In the genomic region with DNA sequence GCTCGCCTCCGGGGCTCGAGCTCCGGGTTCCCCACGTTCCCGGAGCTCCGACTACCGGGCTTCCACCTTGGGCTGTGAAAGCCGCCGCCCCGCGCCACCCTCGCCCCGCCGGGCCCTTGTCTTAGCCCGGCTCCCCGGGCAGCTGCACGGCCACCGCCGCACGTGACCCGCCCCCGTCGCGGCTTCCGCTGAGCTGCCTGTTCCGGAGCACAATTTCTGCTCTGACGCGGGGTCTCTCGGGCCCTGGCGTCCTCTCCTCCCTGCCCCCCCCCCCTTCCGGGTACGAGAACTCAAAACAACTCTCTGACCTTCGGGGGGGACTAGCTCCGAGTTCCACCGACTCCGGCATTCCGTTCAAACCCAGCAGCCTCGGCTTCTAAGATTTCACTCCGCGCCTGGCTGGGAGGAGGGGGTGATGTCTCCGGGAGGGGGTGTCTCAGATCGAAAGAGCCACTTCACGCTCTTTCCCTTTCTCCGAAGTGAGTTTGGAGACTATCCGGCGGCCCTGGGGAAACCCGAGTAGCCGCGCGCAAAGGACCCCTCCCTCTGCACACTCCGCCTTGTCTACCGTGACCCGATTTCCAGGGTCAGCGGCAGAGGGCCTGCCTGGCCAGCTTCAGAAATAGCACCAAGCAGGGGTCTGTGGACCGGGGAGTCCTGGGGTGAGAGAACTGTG, we compare ENCODE assay signal across 8 mouse cellular contexts. TPM values are rescaled to one million over a fixed set of nuclear protein-coding genes. Genes with fewer than 3 reads are reported as not detected.
DNase-seq lines count a peak whose midpoint lies in the region; ATAC-seq and TF ChIP-seq lines count a peak whose summit lies in the region.

A gene (minus strand): TSS at position 375 of the 676 bp plus-strand sequence.

- intact Hi-C loops in heart, postnatal 25 days (cut with DNase I) = loop anchor here (5.0 to 10.0 kb wide), 3 partner anchors 92 to 525 kb away; no protein-coding TSS in a partner anchor

- TF ChIP-seq CTCF in C2C12 (IDR thresholded peaks at IDR 0.05; ENCODE audit: control insufficient read depth, insufficient read depth, insufficient read length) = no peak
- TF ChIP-seq CTCF in lung, postnatal 0 days (IDR thresholded peaks at IDR 0.05) = peak; percentile 15
- no peak for TF ChIP-seq CTCF in olfactory bulb, adult 2 months (IDR thresholded peaks at IDR 0.05; ENCODE audit: insufficient read depth, low read depth, low read length)

- H3K4me3 ChIP-seq in C2C12 (ENCODE audit: insufficient read depth, poor library complexity, severe bottlenecking) = no peak within 1 kb of the TSS
- peak within 1 kb of the TSS; percentile 45 for H3K4me3 ChIP-seq in forebrain, embryonic 12.5 days (replicated peaks)
- peak within 1 kb of the TSS; percentile 35 for H3K4me3 ChIP-seq in lung, postnatal 0 days (ENCODE audit: low read depth, low read length)
- peak within 1 kb of the TSS; percentile 63 for H3K4me3 ChIP-seq in olfactory bulb, adult 2 months (ENCODE audit: insufficient read depth, low read depth, low read length)

- peak; percentile 7 for ATAC-seq in activated CD4-positive, CD25-positive, alpha-beta regulatory T cell, adult 4 months
- peak; percentile 31; the same call in 1 of the 2 replicates for ATAC-seq in forebrain, embryonic 12.5 days (ENCODE audit: low FRiP score)
- peak; percentile 56 for ATAC-seq in lung, postnatal 0 days

- peak within 1 kb of the TSS; percentile 62 for H3K4me2 ChIP-seq in forebrain, embryonic 12.5 days
- H3K4me2 ChIP-seq in lung, postnatal 0 days (replicated peaks; ENCODE audit: low read depth, low read length) = peak within 1 kb of the TSS; percentile 67

- H3K79me2 ChIP-seq in C2C12 (ENCODE audit: control insufficient read depth, insufficient read depth) = no peaks in the 10 kb centered on the region

- no peaks in the 10 kb centered on the region for H3K79me3 ChIP-seq in C2C12 (ENCODE audit: low read depth)

- WGBS in forebrain, embryonic 12.5 days = 5% methylated on average over 50 of the region's 56 CpGs
- 8% methylated on average over 40 of the region's 56 CpGs for WGBS in lung, postnatal 0 days
- 2% methylated on average over 55 of the region's 56 CpGs for WGBS in olfactory bulb, adult 2 months

- no peak for TF ChIP-seq POLR2A in olfactory bulb, adult 2 months (IDR thresholded peaks at IDR 0.05; ENCODE audit: insufficient read depth, low read depth, low read length)

- no peak for TF ChIP-seq EP300 in lung, postnatal 0 days (IDR thresholded peaks at IDR 0.05)

- H3ac ChIP-seq in C2C12 (ENCODE audit: control insufficient read depth, insufficient read length, low read depth) = peak within 1 kb of the TSS; percentile 57

- H3K9me3 ChIP-seq in forebrain, embryonic 12.5 days = no peaks in the 10 kb centered on the region
- H3K9me3 ChIP-seq in lung, postnatal 0 days (ENCODE audit: low read length) = no peaks in the 10 kb centered on the region

- peak within 1 kb of the TSS; percentile 69 for H3K27ac ChIP-seq in forebrain, embryonic 12.5 days
- peak within 1 kb of the TSS; percentile 86 for H3K27ac ChIP-seq in lung, postnatal 0 days (ENCODE audit: low read length)
- peak within 1 kb of the TSS; percentile 62 for H3K27ac ChIP-seq in olfactory bulb, adult 2 months (ENCODE audit: insufficient read depth, low read depth, low read length)

- DNase-seq in heart, postnatal 25 days (ENCODE audit: low spot score) = peak; percentile 64
- peak; percentile 37 to 53 for DNase-seq in layer of hippocampus, postnatal 10 days (ENCODE audit: low spot score in 2 of 2)
- DNase-seq in lung, postnatal 0 days (ENCODE audit: low spot score) = peak; percentile 67
- DNase-seq in cerebellum, postnatal 4 days (ENCODE audit: low spot score in 2 of 2) = no peak

- H3K9ac ChIP-seq in forebrain, embryonic 12.5 days = peak within 1 kb of the TSS; percentile 57
- peak within 1 kb of the TSS; percentile 26; the same call in 1 of the 2 replicates for H3K9ac ChIP-seq in lung, postnatal 0 days (replicated peaks; ENCODE audit: low read depth)

- H3K36me3 ChIP-seq in C2C12 (ENCODE audit: control insufficient read depth, insufficient read depth) = no peaks in the 10 kb centered on the region
- H3K36me3 ChIP-seq in forebrain, embryonic 12.5 days (replicated peaks) = no peaks in the 10 kb centered on the region
- H3K36me3 ChIP-seq in lung, postnatal 0 days (ENCODE audit: insufficient read depth, low read length) = no peaks in the 10 kb centered on the region

- peaks cover 45% of the 10 kb centered on the region for H3K4me1 ChIP-seq in forebrain, embryonic 12.5 days
- no peaks in the 10 kb centered on the region for H3K4me1 ChIP-seq in lung, postnatal 0 days (ENCODE audit: insufficient read depth, low read depth, low read length)
- peaks cover 33% of the 10 kb centered on the region for H3K4me1 ChIP-seq in olfactory bulb, adult 2 months (ENCODE audit: control insufficient read depth, insufficient read depth, low read length)

- H3K27me3 ChIP-seq in C2C12 (ENCODE audit: control insufficient read depth, insufficient read depth, insufficient read length) = no peaks in the 10 kb centered on the region
- H3K27me3 ChIP-seq in forebrain, embryonic 12.5 days = peaks cover 56% of the 10 kb centered on the region
- no peaks in the 10 kb centered on the region for H3K27me3 ChIP-seq in lung, postnatal 0 days (replicated peaks; ENCODE audit: insufficient read depth, low read length)

TF ChIP-seq in C2C12, 6 proteins besides CTCF, POLR2A, EP300 and RAD21:
- TF ChIP-seq FOSL1 (IDR thresholded peaks at IDR 0.05; ENCODE audit: insufficient read depth, low read length, poor library complexity, severe bottlenecking) (no peak), USF1 (IDR thresholded peaks at IDR 0.05; ENCODE audit: low read depth) (peak; percentile 19), MYOD1 (IDR thresholded peaks at IDR 0.05; ENCODE audit: control insufficient read depth, insufficient read length, low read depth) (no peak)

RNA-seq across cellular contexts. Expression of the gene that starts here (rescaled TPM):
- 15.2 TPM for polyA plus RNA-seq in C2C12 (2012; fragmentation: generic; extraction: Trizol)
- polyA plus RNA-seq in activated CD4-positive, CD25-positive, alpha-beta regulatory T cell, adult 4 months (2017; shearing (Covaris generic)) = 10 to 100 TPM; 21.6 to 23.6 TPM
- polyA plus RNA-seq in forebrain, embryonic 12.5 days (2016; fragmentation: Nextera tagmentation; extraction: Ambion mirVana) = 23.1 and 23.5 TPM in 2 replicates
- 10 to 100 TPM; 22.0 to 22.7 TPM for total RNA-seq in heart, postnatal 25 days (2021)
- total RNA-seq in layer of hippocampus, postnatal 10 days (2021) = 10 to 100 TPM; 18.2 to 18.5 TPM
- polyA plus RNA-seq in lung, postnatal 0 days (2015; fragmentation: Nextera tagmentation; extraction: Ambion mirVana) = 8.2 and 12.0 TPM in 2 replicates
- polyA plus RNA-seq in olfactory bulb, adult 2 months (2012; ENCODE audit: insufficient read depth, insufficient read length, low replicate concordance, missing spikeins) = not detected in 2 replicates

Comparison
In these comparisons a context has a peak if more than half of its experiments do, and no peak if none do; other contexts are left out.
1. DNase-seq: peak in heart, postnatal 25 days (single experiment), layer of hippocampus, postnatal 10 days (2 of 2) and lung, postnatal 0 days (single experiment); none in cerebellum, postnatal 4 days (0 of 2).
2. Peak in every context shown above with its lines, with median percentiles within 50 percentile points of each other: ATAC-seq and H3K27ac ChIP-seq.